Mouse (Mus musculus) cerebellum, adult 18-20 months (tissue): ENCODE results near the gene Rilpl1.
"Not testable (repeated sequence)": the region's sequence is repeated elsewhere in the genome, so short reads cannot be mapped to it uniquely, and the experiment has no call there.

Source experiments
- DNase-seq, 2 experiments: peaks; one replicate each; pipeline ENCODE4 v3.0.0; 2021

The Rilpl1 gene

GRCm38 (mm10) chr5:124530655-124531582 is at the start of gene Rilpl1:
Gene Rilpl1, minus strand, starts transcription at chr5:124531391.
- DNase-seq, result peak; percentile 77 to 78

- peak; percentile 91 to 98 for DNase-seq
Observed at GRCm38 (mm10) chr5:124578633-124579317, 47.6 kb upstream of the Rilpl1 start, which contains the start of the genes Eif2b1 and Gtf2h3. Gene Eif2b1, minus strand, starts transcription at chr5:124579131. Gene Gtf2h3, plus strand, starts transcription at chr5:124579140.

- no peak for DNase-seq
Observed at GRCm38 (mm10) chr5:124575467-124575866, 44.3 kb upstream of the Rilpl1 start.

GRCm38 (mm10) chr5:124571068-124571467 is 39.9 kb upstream of the Rilpl1 start:
- DNase-seq, result peak; percentile 74 to 84

- no peak for DNase-seq
Observed at GRCm38 (mm10) chr5:124555145-124555544, 24.0 kb upstream of the Rilpl1 start.

GRCm38 (mm10) chr5:124553607-124554006 is 22.4 kb upstream of the Rilpl1 start:
- no peak for DNase-seq

GRCm38 (mm10) chr5:124552558-124553307 is 21.5 kb upstream of the Rilpl1 start, which contains the start of gene Ddx55:
Gene Ddx55, plus strand, starts transcription at chr5:124552864.
- DNase-seq, result peak; percentile 86 to 89

- no peak for DNase-seq
Observed at GRCm38 (mm10) chr5:124552094-124552472, 20.9 kb upstream of the Rilpl1 start.

GRCm38 (mm10) chr5:124551349-124552093 is 20.3 kb upstream of the Rilpl1 start:
- not testable (repeated sequence) for DNase-seq

GRCm38 (mm10) chr5:124550737-124551136 is 19.5 kb upstream of the Rilpl1 start:
- DNase-seq, result not testable (repeated sequence)

- DNase-seq, result no peak
Observed at GRCm38 (mm10) chr5:124541602-124541973, 10.4 kb upstream of the Rilpl1 start.

- DNase-seq, result peak; percentile 42 to 54
Observed at GRCm38 (mm10) chr5:124540905-124541601, 9.9 kb upstream of the Rilpl1 start.

GRCm38 (mm10) chr5:124540383-124540786 is 9.2 kb upstream of the Rilpl1 start, which contains the start of gene Tmed2:
Gene Tmed2, plus strand, starts transcription at chr5:124540695.
- peak; percentile 94 to 98 for DNase-seq

GRCm38 (mm10) chr5:124539905-124540304 is 8.7 kb upstream of the Rilpl1 start:
- DNase-seq, result no peak

- peak; percentile 58 to 64 for DNase-seq
Observed at GRCm38 (mm10) chr5:124538813-124539792, 7.9 kb upstream of the Rilpl1 start.

- DNase-seq, result peak; percentile 40 to 43
Observed at GRCm38 (mm10) chr5:124536776-124537175, 5.6 kb upstream of the Rilpl1 start.

GRCm38 (mm10) chr5:124535016-124535415 is 3.8 kb upstream of the Rilpl1 start:
- no peak for DNase-seq

- DNase-seq, result no peak
Observed at GRCm38 (mm10) chr5:124532451-124532850, 1.3 kb upstream of the Rilpl1 start.

- DNase-seq, result no peak
Observed at GRCm38 (mm10) chr5:124531583-124531930, 366 bp upstream of the Rilpl1 start.

GRCm38 (mm10) chr5:124529697-124530096 is 1.5 kb downstream of the Rilpl1 start:
- DNase-seq, result no peak
